Mouse (Mus musculus) midbrain, embryonic 11.5 days (tissue): ENCODE measurements around the gene A430078G23Rik. TPM values are rescaled to one million over a fixed set of nuclear protein-coding genes. Genes with fewer than 3 reads are reported as not detected.
"Not testable (repeated sequence)": the region's sequence is repeated elsewhere in the genome, so short reads cannot be mapped to it uniquely, and the experiment has no call there.

Experiments
- ATAC-seq: fragments of 200-750 bp; cut with Nextera tagmentation; 2 replicates; pipeline ENCODE4 v1.8.0; 2017; ENCODE audit warnings: moderate TSS enrichment, moderate library complexity; ENCODE audit not compliant: low FRiP score
- DNase-seq: peaks from one replicate; pipeline ENCODE4 v3.0.0; 2015; ENCODE audit warnings: low spot score; ENCODE audit errors: missing footprints
- H3K27ac ChIP-seq: fragments of 300-500 bp; sonication (generic); 2 replicates; pipeline ENCODE4 v1.5.1; 2014; ENCODE audit warnings: low read depth, low read length
- H3K27me3 ChIP-seq: fragments of 300-500 bp; sonication (generic); 2 replicates; pipeline ENCODE4 v1.6.1; 2014; ENCODE audit warnings: mild to moderate bottlenecking, low read length, moderate library complexity, mixed read lengths; ENCODE audit not compliant: control insufficient read depth, insufficient read depth
- H3K36me3 ChIP-seq: fragments of 300-500 bp; sonication (generic); 2 replicates; pipeline ENCODE4 v1.6.1; 2014; ENCODE audit warnings: mild to moderate bottlenecking, low read length, moderate library complexity, mixed read lengths; ENCODE audit not compliant: control insufficient read depth, insufficient read depth
- H3K4me1 ChIP-seq: fragments of 300-500 bp; sonication (generic); 2 replicates; pipeline ENCODE4 v1.6.1; 2014; ENCODE audit warnings: low read length; ENCODE audit not compliant: control insufficient read depth, insufficient read depth
- H3K4me2 ChIP-seq: fragments of 300-500 bp; sonication (generic); 2 replicates; pipeline ENCODE4 v1.6.1; 2014; ENCODE audit warnings: mild to moderate bottlenecking, moderate library complexity
- H3K4me3 ChIP-seq: fragments of 300-500 bp; sonication (generic); 2 replicates; pipeline ENCODE4 v1.5.1; 2014; ENCODE audit warnings: low read depth, low read length
- H3K9ac ChIP-seq: fragments of 300-500 bp; sonication (generic); 2 replicates; pipeline ENCODE4 v1.6.1; 2014; ENCODE audit warnings: low read length
- H3K9me3 ChIP-seq: fragments of 300-500 bp; sonication (generic); 2 replicates; pipeline ENCODE4 v1.6.1; 2016; ENCODE audit warnings: low read length; ENCODE audit not compliant: control insufficient read depth
- WGBS: fragments of 180-500 bp; shearing (Covaris S2); extraction: QIAGEN DNeasy Blood & Tissue Kit; methylation state at CpG from one replicate; pipeline ENCODE4 v1.1.7; 2014; 5-methylcytosine and 5-hydroxymethylcytosine counted together
- polyA plus RNA-seq: library from polyadenylated mRNA; unstranded; fragments of >200 nt; fragmentation: Nextera tagmentation; extraction: Ambion mirVana; gene quantifications from 2 replicates; pipeline ENCODE4 v1.2.1, GENCODE M21; 2014

The A430078G23Rik gene
- polyA plus RNA-seq, 1 experiment from 2014 or later: not detected

DNA sequence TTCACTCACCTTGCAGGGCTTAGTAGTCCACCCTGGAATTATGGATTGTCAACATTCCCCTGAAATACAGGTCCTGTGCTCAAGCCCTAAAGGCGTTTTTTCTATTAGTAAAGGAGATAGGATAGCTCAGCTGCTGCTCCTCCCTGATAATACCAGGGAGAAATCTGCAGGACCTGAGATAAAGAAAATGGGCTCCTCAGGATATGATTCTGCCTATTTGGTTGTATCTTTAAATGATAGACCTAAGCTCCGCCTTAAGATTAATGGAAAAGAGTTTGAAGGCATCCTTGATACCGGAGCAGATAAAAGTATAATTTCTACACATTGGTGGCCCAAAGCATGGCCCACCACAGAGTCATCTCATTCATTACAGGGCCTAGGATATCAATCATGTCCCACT, 12.5 kb upstream of the A430078G23Rik start:
- H3K27ac ChIP-seq, DNase-seq, H3K27me3 ChIP-seq, H3K9me3 ChIP-seq, H3K9ac ChIP-seq, H3K4me1 ChIP-seq, H3K4me3 ChIP-seq, ATAC-seq, H3K4me2 ChIP-seq, H3K36me3 ChIP-seq: not testable (repeated sequence)
- 79% methylated on average over 2 of the region's 3 CpGs for WGBS

DNA sequence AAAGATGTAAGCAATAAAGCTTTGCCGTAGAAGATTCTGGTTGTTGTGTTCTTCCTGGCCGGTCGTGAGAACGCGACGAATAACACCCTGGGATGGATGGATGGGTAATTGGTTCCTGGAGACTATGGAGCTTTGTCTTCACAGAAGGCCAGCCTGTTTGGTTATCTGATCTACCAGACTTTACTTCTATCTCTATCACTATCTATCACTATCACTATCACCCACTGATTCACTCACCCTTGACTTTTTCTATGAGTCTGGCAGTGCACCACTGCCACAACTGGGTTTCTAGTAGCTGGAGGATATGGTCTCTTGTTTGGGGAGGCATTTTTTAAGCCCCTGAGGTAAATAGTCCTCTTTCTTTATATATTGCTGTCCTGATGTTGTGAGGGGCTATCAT, 7.9 kb upstream of the A430078G23Rik start:
- H3K4me1 ChIP-seq: no peaks in the 10 kb centered on the region
- H3K4me2 ChIP-seq: no peak overlapping the region
- 97% methylated on average over 6 of the region's 6 CpGs for WGBS
- H3K27me3 ChIP-seq: no peaks in the 10 kb centered on the region
- no peak overlapping the region for H3K27ac ChIP-seq
- no peak overlapping the region for H3K9ac ChIP-seq
- H3K36me3 ChIP-seq: no peaks in the 10 kb centered on the region
- no peaks in the 10 kb centered on the region for H3K9me3 ChIP-seq
- ATAC-seq (no peak), DNase-seq (no peak)
- no peak overlapping the region for H3K4me3 ChIP-seq

DNA sequence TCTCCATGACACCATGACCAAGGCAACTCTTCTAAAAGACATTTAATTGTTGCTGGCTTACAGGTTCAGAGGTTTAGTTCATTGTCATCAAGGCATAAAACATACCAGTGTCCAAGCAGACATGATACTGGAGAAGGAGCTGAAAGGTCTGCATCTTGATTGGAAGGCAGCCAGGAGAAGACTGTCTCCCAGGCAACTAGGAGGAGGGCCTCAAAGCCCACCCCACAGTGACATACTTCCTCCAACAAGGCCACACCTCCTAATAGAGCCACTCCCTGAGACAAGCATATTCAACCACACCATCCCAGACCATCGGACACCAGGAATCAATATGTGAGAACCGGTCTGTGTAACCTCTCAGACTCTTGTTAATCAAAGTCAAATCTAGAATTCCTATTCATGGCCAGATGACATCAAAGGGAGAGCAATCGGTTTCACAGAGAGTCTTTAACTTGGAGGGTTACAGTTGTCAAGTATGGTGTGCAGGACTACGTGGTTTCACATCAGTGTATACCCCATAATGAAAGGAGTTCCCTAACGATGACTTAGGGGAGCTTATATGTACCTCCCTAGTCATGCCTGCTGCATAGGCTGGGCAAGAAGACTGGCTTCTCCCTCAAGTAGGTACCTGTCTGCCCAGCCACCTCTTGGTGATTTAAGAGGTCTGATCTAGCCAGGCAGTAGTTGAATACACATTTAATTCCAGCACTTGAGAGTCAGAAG, 6.4 kb upstream of the A430078G23Rik start:
- WGBS: 88% methylated on average over 5 of the region's 5 CpGs
- H3K9ac ChIP-seq: no peak overlapping the region
- no peak overlapping the region for H3K27ac ChIP-seq
- ATAC-seq (no peak), DNase-seq (no peak)
- no peak overlapping the region for H3K4me3 ChIP-seq
- H3K4me2 ChIP-seq: no peak overlapping the region
- no peaks in the 10 kb centered on the region for H3K27me3 ChIP-seq
- no peaks in the 10 kb centered on the region for H3K9me3 ChIP-seq
- no peaks in the 10 kb centered on the region for H3K4me1 ChIP-seq
- no peaks in the 10 kb centered on the region for H3K36me3 ChIP-seq

DNA sequence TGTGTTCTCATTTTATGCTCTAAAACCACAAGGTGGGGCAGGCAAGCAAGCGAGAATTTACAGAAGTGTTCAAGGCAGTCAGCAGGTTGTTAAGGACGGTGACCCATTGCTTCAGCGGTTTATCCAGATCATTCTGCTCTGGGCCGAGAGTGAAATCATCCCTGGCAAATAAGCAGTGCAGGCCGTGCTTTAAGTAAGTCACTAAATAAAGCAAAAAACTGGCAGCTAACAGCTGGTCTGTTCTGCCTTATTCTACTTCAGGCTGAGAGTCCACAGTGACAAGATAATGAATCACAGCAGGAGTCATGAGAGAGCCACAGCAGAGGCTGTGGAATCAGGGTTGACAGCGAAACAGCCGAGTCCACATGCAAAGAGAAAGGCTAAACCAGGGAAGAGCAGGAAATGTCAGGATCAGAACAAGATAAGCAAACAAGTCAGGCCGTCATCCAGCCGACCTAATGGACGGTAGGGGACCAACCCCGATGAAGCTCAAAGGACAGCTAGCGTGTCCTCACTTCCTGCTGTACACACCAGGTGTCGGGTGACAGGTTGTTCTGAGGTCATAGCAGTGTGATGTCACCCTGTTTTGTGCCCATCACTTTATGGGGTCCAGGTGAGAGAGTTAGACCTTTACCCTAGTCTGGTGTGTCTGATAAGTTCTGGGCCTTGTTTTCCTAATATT, 4.9 kb upstream of the A430078G23Rik start:
- Histone ChIP-seq H3K27ac (no peak overlapping the region), H3K27me3 (no peaks in the 10 kb centered on the region), H3K36me3 (no peaks in the 10 kb centered on the region), H3K4me1 (no peaks in the 10 kb centered on the region), H3K4me3 (no peak overlapping the region), H3K9ac (no peak overlapping the region), H3K9me3 (no peaks in the 10 kb centered on the region), H3K4me2 (no peak overlapping the region)
- no peak for ATAC-seq
- WGBS: 59% methylated on average over 13 of the region's 13 CpGs
- DNase-seq: no peak

DNA sequence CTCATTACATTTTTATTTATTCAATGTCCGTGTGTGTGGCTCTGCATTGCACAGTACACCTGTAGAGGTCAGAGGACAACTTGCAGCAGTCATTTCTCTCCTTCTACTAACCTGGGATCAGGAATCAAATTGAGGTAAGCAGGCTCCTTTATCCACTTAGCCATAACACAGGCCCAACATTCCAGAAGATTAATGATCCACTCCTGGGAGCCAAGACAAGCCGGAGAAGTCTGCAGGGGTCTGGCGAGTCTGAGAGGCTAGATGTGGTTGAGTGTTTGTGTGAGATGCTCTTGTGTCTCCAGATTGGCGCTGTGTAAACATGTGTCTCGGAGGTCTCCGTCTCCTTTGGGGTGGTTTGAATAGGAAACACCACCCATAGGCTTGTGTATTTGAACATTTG, 2.5 kb upstream of the A430078G23Rik start:
- Histone ChIP-seq H3K9me3 (no peaks in the 10 kb centered on the region), H3K4me1 (no peaks in the 10 kb centered on the region), H3K36me3 (no peaks in the 10 kb centered on the region), H3K4me3 (no peak overlapping the region), H3K27ac (no peak overlapping the region), H3K9ac (no peak overlapping the region), H3K27me3 (no peaks in the 10 kb centered on the region), H3K4me2 (no peak overlapping the region)
- DNase-seq: no peak
- no peak for ATAC-seq
- 78% methylated on average over 6 of the region's 6 CpGs for WGBS

DNA sequence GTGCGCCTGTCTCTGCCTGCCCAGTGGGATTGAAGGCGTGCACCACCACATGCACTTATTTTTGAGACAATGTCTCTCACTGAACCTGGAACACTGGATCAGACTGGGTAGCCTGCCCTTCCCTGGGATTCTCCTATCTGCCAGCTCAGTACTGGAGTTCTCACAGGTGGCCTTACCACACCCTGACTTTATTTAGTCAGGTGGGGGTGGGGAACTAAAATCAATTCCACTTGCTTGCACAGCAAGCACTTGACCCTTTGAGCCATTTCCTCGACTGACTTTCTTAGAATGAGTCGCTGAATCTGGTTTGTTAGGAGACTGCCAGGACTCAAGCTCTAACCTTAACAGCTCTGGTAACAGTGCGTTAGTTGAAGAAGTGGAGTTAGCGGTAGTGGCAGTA, 500 bp upstream of the A430078G23Rik start:
- H3K9me3 ChIP-seq: no peaks in the 10 kb centered on the region
- H3K9ac ChIP-seq: no peak overlapping the region
- no peaks in the 10 kb centered on the region for H3K4me1 ChIP-seq
- DNase-seq (no peak), ATAC-seq (no peak)
- WGBS: 81% methylated on average over 6 of the region's 6 CpGs
- H3K4me3 ChIP-seq: no peak overlapping the region
- no peaks in the 10 kb centered on the region for H3K27me3 ChIP-seq
- H3K4me2 ChIP-seq: no peak overlapping the region
- H3K36me3 ChIP-seq: no peaks in the 10 kb centered on the region
- H3K27ac ChIP-seq: no peak overlapping the region

DNA sequence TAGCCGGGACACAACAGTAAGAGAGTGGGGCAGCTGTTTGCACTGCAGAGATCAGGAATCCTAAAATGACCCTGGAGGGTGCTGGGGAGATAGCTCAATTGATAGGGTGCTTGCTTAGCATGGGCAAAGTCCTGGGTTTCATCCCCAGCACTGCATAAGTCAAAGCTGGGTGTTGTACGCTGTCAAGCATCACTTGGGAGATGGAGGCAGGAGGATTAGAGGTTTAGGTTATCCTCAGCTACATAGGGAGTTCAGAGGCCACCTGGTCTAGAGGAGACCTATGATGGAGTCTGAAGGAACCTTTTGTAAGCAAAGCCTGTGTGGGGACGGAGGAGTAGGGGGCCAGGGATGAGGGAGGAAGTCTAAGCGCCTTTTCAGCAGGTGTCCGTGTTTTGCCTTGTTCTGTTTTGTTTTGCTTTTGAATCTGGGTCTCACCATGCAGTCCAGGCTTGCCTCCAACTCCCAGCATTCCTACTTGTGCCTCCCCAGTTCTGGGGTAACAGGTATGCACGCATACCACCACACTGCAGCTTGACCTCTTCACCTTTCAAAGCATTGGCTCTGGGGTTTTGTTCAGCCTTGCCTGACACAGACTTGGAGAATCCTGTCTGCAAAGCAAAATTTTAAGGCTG, 712 bp downstream of the A430078G23Rik start:
- WGBS: 71% methylated on average over 6 of the region's 6 CpGs
- no peaks in the 10 kb centered on the region for H3K9me3 ChIP-seq
- ATAC-seq: no peak
- H3K27ac ChIP-seq: no peak overlapping the region
- no peak overlapping the region for H3K9ac ChIP-seq
- no peaks in the 10 kb centered on the region for H3K4me1 ChIP-seq
- no peak overlapping the region for H3K4me3 ChIP-seq
- DNase-seq: no peak
- no peaks in the 10 kb centered on the region for H3K36me3 ChIP-seq
- H3K27me3 ChIP-seq: no peaks in the 10 kb centered on the region
- no peak overlapping the region for H3K4me2 ChIP-seq

DNA sequence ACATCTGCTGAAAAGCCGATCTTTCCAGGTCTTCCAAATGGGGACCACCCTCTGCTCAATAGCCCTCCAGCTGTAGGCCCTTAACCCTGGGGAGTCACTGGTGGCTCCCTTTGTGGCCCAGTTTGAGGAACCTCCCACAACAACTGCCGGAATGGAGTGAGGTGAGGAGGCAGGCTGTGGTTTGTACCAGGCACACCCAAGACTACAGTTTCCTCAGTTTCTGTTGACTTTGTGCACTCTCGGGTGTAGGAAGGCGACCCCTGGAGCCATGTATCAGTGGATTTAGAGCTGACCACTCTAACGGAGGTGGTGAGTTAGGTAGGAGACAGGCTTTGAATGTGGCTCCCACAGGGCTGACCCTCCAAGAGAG, 1.2 kb downstream of the A430078G23Rik start:
- H3K9me3 ChIP-seq: no peaks in the 10 kb centered on the region
- no peaks in the 10 kb centered on the region for H3K27me3 ChIP-seq
- ATAC-seq: no peak
- no peaks in the 10 kb centered on the region for H3K4me1 ChIP-seq
- 71% methylated on average over 5 of the region's 5 CpGs for WGBS
- no peak overlapping the region for H3K4me2 ChIP-seq
- no peak for DNase-seq
- no peak overlapping the region for H3K4me3 ChIP-seq
- H3K36me3 ChIP-seq: no peaks in the 10 kb centered on the region
- H3K9ac ChIP-seq: no peak overlapping the region
- H3K27ac ChIP-seq: no peak overlapping the region

DNA sequence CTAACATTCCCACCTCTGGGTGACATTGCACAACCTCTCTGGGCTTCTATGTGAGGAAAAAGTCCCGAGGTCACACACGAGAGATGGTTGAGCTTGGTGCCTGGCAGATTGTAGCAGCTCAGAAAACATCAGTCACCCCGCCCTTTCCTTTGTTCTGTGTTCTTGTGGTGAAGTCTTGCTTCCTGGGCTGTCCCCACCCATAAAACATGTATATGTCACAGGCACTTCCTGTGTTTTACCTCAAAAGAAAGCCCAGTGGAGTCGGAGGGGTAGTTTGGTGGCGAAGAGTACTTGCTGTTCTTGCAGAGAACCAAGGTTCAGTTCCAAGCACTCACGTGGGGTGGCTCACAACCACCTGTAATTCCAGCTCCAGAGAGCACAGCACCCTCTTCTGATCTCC, 2.4 kb downstream of the A430078G23Rik start:
- H3K27me3 ChIP-seq: no peaks in the 10 kb centered on the region
- ATAC-seq (no peak), DNase-seq (no peak)
- no peak overlapping the region for H3K27ac ChIP-seq
- WGBS: 90% methylated on average over 6 of the region's 6 CpGs
- no peak overlapping the region for H3K4me2 ChIP-seq
- H3K4me1 ChIP-seq: no peaks in the 10 kb centered on the region
- no peaks in the 10 kb centered on the region for H3K36me3 ChIP-seq
- no peak overlapping the region for H3K4me3 ChIP-seq
- H3K9me3 ChIP-seq: no peaks in the 10 kb centered on the region
- H3K9ac ChIP-seq: no peak overlapping the region
